Mouse (Mus musculus) embryonic facial prominence, embryonic 14.5 days (tissue): ENCODE results near the gene Snx11. TPM values are rescaled to one million over a fixed set of nuclear protein-coding genes. Genes with fewer than 3 reads are reported as not detected.
A peak's percentile ranks its signal among the peaks of the same experiment; 100 is the strongest.

Source experiments
- ATAC-seq: fragments of 200-750 bp; cut with Nextera tagmentation; 2 replicates; pipeline ENCODE4 v1.8.0; 2017; ENCODE audit warnings: low read depth, moderate number of reproducible peaks, moderate TSS enrichment
- DNase-seq: peaks from one replicate; pipeline ENCODE4 v3.0.0-alpha.2; 2015; ENCODE audit warnings: low spot score
- H3K27ac ChIP-seq: fragments of 300-500 bp; sonication (generic); replicated peaks from 2 replicates; pipeline ENCODE4 v1.5.1; 2014; ENCODE audit warnings: low read depth, mild to moderate bottlenecking, low read length, moderate library complexity
- H3K27me3 ChIP-seq: fragments of 300-500 bp; sonication (generic); replicated peaks from 2 replicates; pipeline ENCODE4 v1.6.1; 2014; ENCODE audit warnings: low read length; ENCODE audit not compliant: control insufficient read depth, insufficient read depth
- H3K36me3 ChIP-seq: fragments of 300-500 bp; sonication (generic); 2 replicates; pipeline ENCODE4 v1.6.1; 2014; ENCODE audit warnings: low read length, mixed read lengths; ENCODE audit not compliant: control insufficient read depth, insufficient read depth
- H3K4me1 ChIP-seq: fragments of 300-500 bp; sonication (generic); 2 replicates; pipeline ENCODE4 v1.6.1; 2014; ENCODE audit warnings: antibody characterized with exemption, low read length; ENCODE audit not compliant: control insufficient read depth, insufficient read depth
- H3K4me2 ChIP-seq: fragments of 300-500 bp; sonication (generic); 2 replicates; pipeline ENCODE4 v1.6.1; 2014; ENCODE audit warnings: low read depth, mild to moderate bottlenecking, low read length, moderate library complexity, mixed read lengths
- H3K4me3 ChIP-seq: fragments of 300-500 bp; sonication (generic); 2 replicates; pipeline ENCODE4 v1.5.1; 2014; ENCODE audit warnings: low read depth, mild to moderate bottlenecking, low read length
- H3K9ac ChIP-seq: fragments of 300-500 bp; sonication (generic); 2 replicates; pipeline ENCODE4 v1.6.1; 2014; ENCODE audit warnings: low read depth, mild to moderate bottlenecking, low read length, moderate library complexity, mixed read lengths
- H3K9me3 ChIP-seq: fragments of 300-500 bp; sonication (generic); 2 replicates; pipeline ENCODE4 v1.6.1; 2016; ENCODE audit warnings: low read length; ENCODE audit not compliant: control insufficient read depth
- WGBS: fragments of 180-500 bp; shearing (Covaris S2); extraction: QIAGEN DNeasy Blood & Tissue Kit; methylation state at CpG from one replicate; pipeline ENCODE4 v1.1.7; 2014; 5-methylcytosine and 5-hydroxymethylcytosine counted together
- polyA plus RNA-seq: library from polyadenylated mRNA; unstranded; fragments of >200 nt; fragmentation: Nextera tagmentation; extraction: Ambion mirVana; gene quantifications from 2 replicates; pipeline ENCODE4 v1.2.1, GENCODE M21; 2014

The Snx11 gene
- polyA plus RNA-seq, 1 experiment from 2014 or later, result 11.7 TPM

DNA sequence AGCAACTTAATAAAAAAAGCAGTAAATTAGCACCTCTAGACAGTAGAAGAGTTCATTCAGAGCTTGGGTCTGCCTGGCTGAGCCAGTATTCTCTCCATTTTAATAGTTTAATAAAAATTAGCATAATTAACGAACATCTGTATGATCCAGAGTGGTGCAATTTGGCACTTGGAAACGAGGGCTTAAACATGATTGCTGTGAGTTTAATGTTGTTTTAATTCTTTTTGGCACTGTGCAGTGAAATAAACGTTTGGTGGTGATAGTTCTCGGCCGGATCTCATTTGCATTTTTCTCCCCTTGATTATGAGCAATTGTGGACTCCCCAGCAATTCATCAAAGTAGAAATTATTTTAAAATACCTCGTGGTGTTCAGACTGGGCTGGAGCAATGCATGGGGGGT, 30.7 kb downstream of the Snx11 start:
- Histone ChIP-seq H3K27me3 (0 out of 2 replicates have a peak, but pooled peaks cover 5% of the 10 kb centered on the region), H3K9ac (no peak overlapping the region), H3K9me3 (no peaks in the 10 kb centered on the region), H3K4me1 (peaks cover 3% of the 10 kb centered on the region; the same call in 1 of the 2 replicates), H3K4me3 (no peak overlapping the region), H3K36me3 (no peaks in the 10 kb centered on the region), H3K27ac (no peak overlapping the region), H3K4me2 (no peak overlapping the region)
- DNase-seq (no peak), ATAC-seq (no peak)
- 63% methylated on average over 6 of the region's 6 CpGs for WGBS

DNA sequence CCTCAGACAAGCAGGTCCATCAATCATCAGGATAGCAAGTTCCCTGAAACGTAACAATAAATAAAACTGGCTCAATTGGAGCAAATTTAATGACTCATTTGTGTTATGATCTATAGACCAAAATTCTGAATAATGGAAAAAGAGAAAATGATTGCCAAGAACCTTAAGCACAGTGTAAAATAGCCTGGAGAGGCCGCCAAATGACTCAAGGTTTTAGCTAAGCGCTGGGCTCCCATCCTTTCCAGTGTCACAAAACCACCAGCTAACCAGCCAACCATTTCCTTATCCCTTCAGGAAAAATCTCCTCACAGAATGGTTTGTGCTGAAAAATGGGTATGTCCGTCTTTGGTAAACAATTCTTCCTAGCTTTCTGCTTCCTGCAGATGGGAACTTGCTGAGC, 33.5 kb downstream of the Snx11 start:
- Histone ChIP-seq H3K4me2 (no peak overlapping the region), H3K9ac (no peak overlapping the region), H3K4me1 (peaks cover 3% of the 10 kb centered on the region; the same call in 1 of the 2 replicates), H3K9me3 (no peaks in the 10 kb centered on the region), H3K27ac (no peak overlapping the region), H3K36me3 (no peaks in the 10 kb centered on the region), H3K4me3 (no peak overlapping the region), H3K27me3 (0 out of 2 replicates have a peak, but pooled peaks cover 5% of the 10 kb centered on the region)
- ATAC-seq (no peak), DNase-seq (no peak)
- 82% methylated on average over 4 of the region's 4 CpGs for WGBS

DNA sequence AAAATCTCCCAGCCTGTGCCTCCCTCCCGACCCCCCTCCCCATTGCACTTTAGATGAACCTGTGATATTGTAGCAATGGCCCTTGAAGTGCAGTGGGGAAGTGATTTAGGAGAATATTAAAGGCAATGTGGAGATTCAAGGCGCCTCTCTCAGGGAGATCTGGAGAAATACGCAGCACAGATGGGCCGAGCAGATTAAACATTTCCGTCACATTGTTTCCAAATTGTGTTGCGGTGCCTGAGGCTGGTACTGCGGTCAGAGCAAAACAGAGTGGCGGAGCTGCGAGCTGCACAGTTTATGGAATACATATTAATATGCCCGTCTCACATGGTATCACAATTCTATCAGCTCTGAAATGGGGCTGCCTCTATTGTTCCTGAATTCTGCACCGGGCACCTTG, 34.4 kb downstream of the Snx11 start:
- H3K27me3 ChIP-seq, result 0 out of 2 replicates have a peak, but pooled peaks cover 5% of the 10 kb centered on the region
- no peak overlapping the region for H3K4me2 ChIP-seq
- peaks cover 3% of the 10 kb centered on the region; the same call in 1 of the 2 replicates for H3K4me1 ChIP-seq
- no peak for DNase-seq
- no peak overlapping the region for H3K9ac ChIP-seq
- WGBS, result 41% methylated on average over 11 of the region's 11 CpGs
- no peak for ATAC-seq
- H3K4me3 ChIP-seq, result no peak overlapping the region
- H3K27ac ChIP-seq, result no peak overlapping the region
- H3K36me3 ChIP-seq, result no peaks in the 10 kb centered on the region
- H3K9me3 ChIP-seq, result no peaks in the 10 kb centered on the region

DNA sequence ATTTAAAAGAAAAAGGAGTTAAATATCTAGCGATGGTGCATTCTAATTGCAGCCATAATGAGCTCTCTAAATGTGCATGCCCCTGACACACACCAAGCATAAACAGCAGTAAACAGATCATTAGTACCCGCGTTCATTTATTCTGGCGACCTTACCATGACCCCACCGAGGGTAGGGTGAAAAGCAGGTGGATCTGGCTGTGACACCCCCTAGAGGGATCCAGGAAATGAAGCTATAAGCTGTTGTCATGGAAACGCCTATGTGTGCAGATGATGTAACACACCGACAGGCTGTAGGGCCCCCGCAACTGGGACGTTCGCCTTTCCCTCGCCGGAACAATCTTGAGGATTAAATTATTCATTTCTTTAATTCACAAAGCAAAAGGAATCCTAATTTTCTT, 35.4 kb downstream of the Snx11 start:
- Histone ChIP-seq H3K36me3 (no peaks in the 10 kb centered on the region), H3K4me2 (no peak overlapping the region), H3K27me3 (0 out of 2 replicates have a peak, but pooled peaks cover 8% of the 10 kb centered on the region), H3K4me3 (no peak overlapping the region), H3K27ac (no peak overlapping the region), H3K9me3 (no peaks in the 10 kb centered on the region), H3K9ac (no peak overlapping the region), H3K4me1 (0 out of 2 replicates have a peak, but pooled peaks cover under 1% of the 10 kb centered on the region)
- peak; percentile 70 for DNase-seq
- WGBS, result 30% methylated on average over 12 of the region's 12 CpGs
- peak; percentile 70 for ATAC-seq

DNA sequence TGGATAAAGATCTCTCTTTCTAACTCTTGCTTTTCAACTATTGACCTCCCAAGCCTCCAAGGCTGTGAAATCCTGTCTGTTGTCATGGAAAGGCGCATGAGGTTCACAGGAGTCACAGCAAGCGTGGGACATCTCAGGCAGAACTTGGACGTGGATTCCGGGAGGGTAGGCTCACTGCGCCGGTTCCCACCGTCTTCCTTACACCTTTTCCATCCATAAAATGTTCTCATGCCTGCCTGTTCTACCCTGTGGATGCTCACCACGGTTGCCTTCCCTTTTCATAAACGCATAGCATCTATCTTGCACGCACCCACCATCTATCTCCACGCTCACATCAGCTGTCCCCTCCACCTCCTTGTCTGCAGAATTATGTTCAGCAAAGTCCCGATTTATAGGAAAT, 36.6 kb downstream of the Snx11 start:
- no peaks in the 10 kb centered on the region for H3K4me1 ChIP-seq
- no peak overlapping the region for H3K27ac ChIP-seq
- DNase-seq (no peak), ATAC-seq (no peak)
- H3K9ac ChIP-seq, result no peak overlapping the region
- no peak overlapping the region for H3K4me2 ChIP-seq
- no peak overlapping the region for H3K4me3 ChIP-seq
- 71% methylated on average over 12 of the region's 12 CpGs for WGBS
- no peaks in the 10 kb centered on the region for H3K36me3 ChIP-seq
- no peaks in the 10 kb centered on the region for H3K9me3 ChIP-seq
- peaks cover 16% of the 10 kb centered on the region; the same call in 1 of the 2 replicates for H3K27me3 ChIP-seq

DNA sequence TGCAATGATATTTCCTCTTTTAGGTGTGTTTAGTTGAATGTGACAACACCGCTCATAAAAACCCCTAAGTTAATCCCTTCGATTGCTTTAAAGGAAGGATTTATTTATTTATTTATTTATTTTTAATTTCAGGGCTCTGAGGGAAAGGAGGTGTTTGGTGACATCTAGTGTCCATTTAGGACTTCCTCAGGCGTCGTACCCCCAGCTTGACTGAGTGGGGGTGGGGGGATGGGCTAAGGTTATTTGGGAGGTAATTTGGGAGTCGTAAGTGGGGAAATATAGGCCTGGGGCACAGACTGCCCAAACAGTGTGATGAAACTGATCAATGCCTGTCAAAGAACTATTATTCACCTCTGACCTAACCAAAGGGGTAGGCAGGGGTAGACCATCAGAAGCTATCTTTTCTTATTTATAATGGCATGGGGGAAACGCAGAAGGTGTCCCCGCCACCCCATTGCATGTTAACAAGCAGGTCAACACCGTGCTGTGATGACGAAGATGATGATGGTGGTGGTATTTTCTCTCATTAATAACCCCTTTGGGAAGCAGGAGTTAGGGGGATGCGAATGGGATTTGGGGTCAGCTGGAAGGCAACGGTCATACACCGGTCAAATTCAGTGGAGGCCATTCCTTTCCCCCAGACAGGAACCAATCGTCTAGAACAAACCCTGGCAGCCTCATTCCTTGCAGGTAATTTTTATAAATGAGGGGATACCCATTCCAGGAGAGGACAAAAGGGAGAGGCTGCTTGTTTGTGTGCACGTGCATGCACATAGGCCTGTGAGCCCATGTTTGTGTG, 39.5 kb downstream of the Snx11 start:
- DNase-seq (no peak), ATAC-seq (no peak)
- Histone ChIP-seq H3K36me3 (no peaks in the 10 kb centered on the region), H3K4me3 (no peak overlapping the region), H3K27ac (no peak overlapping the region), H3K9ac (no peak overlapping the region), H3K9me3 (no peaks in the 10 kb centered on the region), H3K27me3 (peaks cover 14% of the 10 kb centered on the region; the same call in 1 of the 2 replicates), H3K4me2 (no peak overlapping the region), H3K4me1 (no peaks in the 10 kb centered on the region)
- 72% methylated on average over 14 of the region's 14 CpGs for WGBS

DNA sequence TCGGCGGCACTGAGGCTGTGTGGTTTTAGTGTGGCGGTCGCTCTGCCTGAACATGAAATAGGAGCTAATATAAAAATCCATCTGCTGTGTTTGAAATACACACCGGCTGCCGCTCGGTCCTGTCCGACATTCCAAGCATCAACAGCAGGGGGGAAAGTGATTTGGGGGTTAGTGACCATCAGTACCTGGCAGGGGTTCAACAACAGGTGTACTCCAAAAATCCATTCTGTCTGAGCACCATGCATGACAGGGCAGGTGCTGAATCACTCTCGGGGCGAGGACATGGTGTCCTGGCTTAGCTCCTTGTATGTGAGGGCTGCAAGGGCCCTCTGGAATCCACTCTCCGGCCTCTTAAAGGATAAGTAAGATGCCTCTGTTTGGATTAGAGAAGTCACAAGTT, 41.0 kb downstream of the Snx11 start:
- H3K9me3 ChIP-seq, result no peaks in the 10 kb centered on the region
- peaks cover 10% of the 10 kb centered on the region; the same call in 1 of the 2 replicates for H3K27me3 ChIP-seq
- H3K36me3 ChIP-seq, result no peaks in the 10 kb centered on the region
- peak overlapping the region; percentile 54 for H3K9ac ChIP-seq
- H3K4me2 ChIP-seq, result peak overlapping the region; percentile 57
- no peak for DNase-seq
- ATAC-seq, result no peak
- H3K27ac ChIP-seq, result no peak overlapping the region
- 15% methylated on average over 11 of the region's 11 CpGs for WGBS
- no peaks in the 10 kb centered on the region for H3K4me1 ChIP-seq
- H3K4me3 ChIP-seq, result peak overlapping the region; percentile 28

DNA sequence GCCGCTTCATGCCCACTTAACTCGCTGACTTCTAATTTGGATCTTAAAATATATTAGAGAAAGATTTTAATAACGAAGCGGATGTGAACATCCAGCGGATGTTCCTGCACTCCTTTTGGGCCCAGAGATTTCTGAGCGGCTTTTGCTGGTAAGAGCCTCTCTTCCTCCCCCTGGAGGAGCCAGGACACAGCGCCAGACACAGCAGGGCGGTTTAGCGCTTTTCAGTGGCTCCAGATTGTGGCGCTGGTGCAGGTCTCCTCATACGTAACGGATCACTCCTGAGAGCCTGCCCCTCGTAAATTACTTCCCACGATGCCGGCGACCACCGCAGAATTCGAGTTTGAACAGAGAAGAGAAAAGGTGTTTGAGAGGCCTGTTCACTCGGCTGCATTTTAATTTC, 41.5 kb downstream of the Snx11 start:
- no peaks in the 10 kb centered on the region for H3K36me3 ChIP-seq
- no peaks in the 10 kb centered on the region for H3K4me1 ChIP-seq
- peak; percentile 81 for ATAC-seq
- H3K4me2 ChIP-seq, result peak overlapping the region; percentile 57
- H3K9ac ChIP-seq, result peak overlapping the region; percentile 54
- H3K9me3 ChIP-seq, result no peaks in the 10 kb centered on the region
- H3K4me3 ChIP-seq, result peak overlapping the region; percentile 28
- DNase-seq, result peak; percentile 89
- H3K27ac ChIP-seq, result no peak overlapping the region; the same call in 1 of the 2 replicates
- H3K27me3 ChIP-seq, result peaks cover 10% of the 10 kb centered on the region; the same call in 1 of the 2 replicates
- 1% methylated on average over 19 of the region's 19 CpGs for WGBS
